Mouse (Mus musculus) thymus, adult 2 months (tissue): ENCODE results near the gene Sirpb1a.

Experiments
- CTCF ChIP-seq: fragments of 200-500 bp; IDR thresholded peaks from 2 replicates; pipeline ENCODE4 v1.5.1; 2012; ENCODE audit warnings: mild to moderate bottlenecking, control low read depth, low read length, moderate library complexity, borderline replicate concordance; ENCODE audit not compliant: control insufficient read depth, poor library complexity, insufficient read depth; ENCODE audit errors: extremely low read depth
- POLR2A ChIP-seq: fragments of 200-500 bp; IDR thresholded peaks from 2 replicates; pipeline ENCODE4 v1.6.1; 2012; ENCODE audit warnings: mild to moderate bottlenecking, low read length, control low read depth, moderate library complexity; ENCODE audit not compliant: control insufficient read depth, poor library complexity, insufficient read depth; ENCODE audit errors: extremely low read depth

DNA sequence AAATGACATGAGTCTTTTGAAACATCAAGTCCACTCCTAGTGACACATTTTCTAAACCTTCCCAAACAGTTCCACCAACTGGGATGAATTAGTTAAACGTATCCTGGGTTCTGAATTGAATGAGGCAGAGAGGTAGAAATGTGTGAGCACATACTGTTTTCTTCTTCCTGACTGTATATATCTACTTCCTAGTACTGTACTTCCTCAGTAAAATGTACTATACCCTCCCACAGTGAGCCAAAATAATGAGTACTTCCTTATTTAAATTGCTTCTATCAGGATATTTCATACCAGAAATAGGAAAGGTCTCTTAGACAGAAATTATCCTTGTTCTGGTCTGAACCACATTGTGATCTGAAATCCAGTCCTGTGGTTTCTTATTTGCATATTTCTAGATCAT, 86.0 kb downstream of the Sirpb1a start:
- TF ChIP-seq CTCF (no peak), POLR2A (no peak)
